Mouse (Mus musculus) embryonic facial prominence, embryonic 14.5 days (tissue): ENCODE data around the gene Agap2. TPM values are rescaled to one million over a fixed set of nuclear protein-coding genes. Genes with fewer than 3 reads are reported as not detected.

ENCODE experiments used
- ATAC-seq: fragments of 200-750 bp; cut with Nextera tagmentation; 2 replicates; pipeline ENCODE4 v1.8.0; 2017; ENCODE audit warnings: low read depth, moderate number of reproducible peaks, moderate TSS enrichment
- DNase-seq: peaks from one replicate; pipeline ENCODE4 v3.0.0-alpha.2; 2015; ENCODE audit warnings: low spot score
- H3K27ac ChIP-seq: fragments of 300-500 bp; sonication (generic); replicated peaks from 2 replicates; pipeline ENCODE4 v1.5.1; 2014; ENCODE audit warnings: low read depth, mild to moderate bottlenecking, low read length, moderate library complexity
- H3K27me3 ChIP-seq: fragments of 300-500 bp; sonication (generic); replicated peaks from 2 replicates; pipeline ENCODE4 v1.6.1; 2014; ENCODE audit warnings: low read length; ENCODE audit not compliant: control insufficient read depth, insufficient read depth
- H3K36me3 ChIP-seq: fragments of 300-500 bp; sonication (generic); 2 replicates; pipeline ENCODE4 v1.6.1; 2014; ENCODE audit warnings: low read length, mixed read lengths; ENCODE audit not compliant: control insufficient read depth, insufficient read depth
- H3K4me1 ChIP-seq: fragments of 300-500 bp; sonication (generic); 2 replicates; pipeline ENCODE4 v1.6.1; 2014; ENCODE audit warnings: antibody characterized with exemption, low read length; ENCODE audit not compliant: control insufficient read depth, insufficient read depth
- H3K4me2 ChIP-seq: fragments of 300-500 bp; sonication (generic); 2 replicates; pipeline ENCODE4 v1.6.1; 2014; ENCODE audit warnings: low read depth, mild to moderate bottlenecking, low read length, moderate library complexity, mixed read lengths
- H3K4me3 ChIP-seq: fragments of 300-500 bp; sonication (generic); 2 replicates; pipeline ENCODE4 v1.5.1; 2014; ENCODE audit warnings: low read depth, mild to moderate bottlenecking, low read length
- H3K9ac ChIP-seq: fragments of 300-500 bp; sonication (generic); 2 replicates; pipeline ENCODE4 v1.6.1; 2014; ENCODE audit warnings: low read depth, mild to moderate bottlenecking, low read length, moderate library complexity, mixed read lengths
- H3K9me3 ChIP-seq: fragments of 300-500 bp; sonication (generic); 2 replicates; pipeline ENCODE4 v1.6.1; 2016; ENCODE audit warnings: low read length; ENCODE audit not compliant: control insufficient read depth
- WGBS: fragments of 180-500 bp; shearing (Covaris S2); extraction: QIAGEN DNeasy Blood & Tissue Kit; methylation state at CpG from one replicate; pipeline ENCODE4 v1.1.7; 2014; 5-methylcytosine and 5-hydroxymethylcytosine counted together
- polyA plus RNA-seq: library from polyadenylated mRNA; unstranded; fragments of >200 nt; fragmentation: Nextera tagmentation; extraction: Ambion mirVana; gene quantifications from 2 replicates; pipeline ENCODE4 v1.2.1, GENCODE M21; 2014

Agap2 gene
- polyA plus RNA-seq, 1 experiment from 2014 or later, result 0.45 TPM

DNA sequence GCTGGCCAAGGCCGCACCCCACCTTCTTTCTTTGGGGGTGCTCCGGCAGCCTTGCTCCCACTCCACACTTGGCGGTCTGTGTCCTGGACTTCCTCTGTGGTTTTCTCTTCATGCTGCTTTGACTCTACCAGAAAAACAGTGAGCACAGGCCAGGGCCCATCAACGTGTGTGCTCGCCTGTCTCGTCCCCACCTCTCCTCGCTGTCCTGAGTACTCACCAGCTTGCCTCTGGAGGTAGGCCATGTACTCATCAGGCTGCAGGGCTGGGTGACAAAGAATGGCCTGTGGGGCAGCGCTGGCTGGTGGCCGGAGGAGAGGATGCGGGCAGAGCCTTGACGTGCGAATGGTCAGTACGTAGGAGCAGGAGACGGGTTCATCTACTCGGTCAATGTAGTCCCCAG, 24.8 kb downstream of the Agap2 start:
- WGBS, result 91% methylated on average over 15 of the region's 15 CpGs
- Histone ChIP-seq H3K9me3 (no peaks in the 10 kb centered on the region), H3K27me3 (no peaks in the 10 kb centered on the region), H3K4me3 (no peak overlapping the region), H3K36me3 (peaks cover 42% of the 10 kb centered on the region), H3K9ac (no peak overlapping the region), H3K27ac (no peak overlapping the region), H3K4me1 (no peaks in the 10 kb centered on the region), H3K4me2 (no peak overlapping the region)
- DNase-seq, result no peak
- ATAC-seq, result no peak

DNA sequence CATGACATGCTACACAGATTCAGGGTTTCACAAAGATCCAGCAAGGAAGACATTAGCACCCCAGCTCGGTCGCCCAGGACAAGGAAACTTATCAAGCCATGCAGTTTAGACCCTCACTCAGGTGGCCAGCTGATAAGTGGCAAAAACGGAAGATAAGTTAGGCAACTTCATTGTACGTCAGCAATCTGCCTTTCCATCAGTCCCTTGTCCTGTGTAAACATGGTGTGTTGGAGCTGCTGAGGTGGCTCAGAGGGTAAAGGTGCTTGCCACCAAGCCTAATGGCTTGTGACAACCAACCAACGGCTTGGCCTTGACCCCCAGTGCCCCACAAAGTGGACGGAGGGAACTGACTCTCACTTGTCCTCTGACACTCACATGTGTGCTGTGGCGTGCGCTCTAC, 25.3 kb downstream of the Agap2 start:
- 81% methylated on average over 8 of the region's 8 CpGs for WGBS
- Histone ChIP-seq H3K4me1 (no peaks in the 10 kb centered on the region), H3K36me3 (peaks cover 38% of the 10 kb centered on the region), H3K27ac (no peak overlapping the region), H3K9ac (no peak overlapping the region), H3K9me3 (no peaks in the 10 kb centered on the region), H3K27me3 (no peaks in the 10 kb centered on the region), H3K4me3 (no peak overlapping the region), H3K4me2 (no peak overlapping the region)
- no peak for DNase-seq
- no peak for ATAC-seq

DNA sequence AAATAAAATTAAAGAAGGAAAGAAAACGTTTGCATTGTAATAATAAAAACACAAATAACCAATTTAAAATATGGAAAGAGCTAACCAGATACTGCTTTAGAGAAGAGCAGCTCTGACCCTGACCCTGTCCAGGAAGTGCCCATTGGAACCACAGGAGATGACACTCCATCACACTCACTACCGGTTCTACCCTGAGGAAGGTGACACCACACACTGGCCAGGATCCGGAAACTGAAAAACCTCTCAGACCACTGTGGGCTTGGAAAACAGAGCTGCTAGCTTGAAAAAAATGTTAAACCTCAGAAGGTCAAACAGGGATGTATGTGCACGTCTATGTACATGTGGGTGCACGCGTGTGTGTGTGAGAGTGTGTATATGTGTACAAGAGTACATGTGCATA, 26.1 kb downstream of the Agap2 start:
- no peak for ATAC-seq
- Histone ChIP-seq H3K9me3 (no peaks in the 10 kb centered on the region), H3K4me2 (no peak overlapping the region), H3K27ac (no peak overlapping the region), H3K4me3 (no peak overlapping the region), H3K36me3 (peaks cover 39% of the 10 kb centered on the region), H3K27me3 (no peaks in the 10 kb centered on the region), H3K4me1 (no peaks in the 10 kb centered on the region), H3K9ac (no peak overlapping the region)
- 78% methylated on average over 6 of the region's 6 CpGs for WGBS
- DNase-seq, result no peak

DNA sequence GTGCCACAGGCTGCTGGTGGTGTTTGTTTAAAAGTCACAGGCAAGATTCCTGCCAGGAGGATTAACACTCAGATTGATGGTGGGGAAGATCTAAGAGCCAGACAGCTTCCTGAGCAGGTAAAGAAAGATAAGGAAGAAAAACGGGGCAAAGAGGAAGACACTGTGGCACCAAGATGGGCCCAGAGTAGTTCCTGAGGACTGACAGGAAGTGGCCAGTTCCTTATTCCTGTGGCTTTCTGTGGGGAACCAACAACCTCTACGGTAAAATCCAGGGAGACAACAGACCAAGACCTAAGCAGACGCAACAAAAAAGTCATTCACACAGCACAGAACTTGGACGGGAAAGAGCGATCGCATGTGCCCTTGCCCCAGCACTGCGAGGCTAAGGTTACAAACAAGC, 28.5 kb downstream of the Agap2 start:
- Histone ChIP-seq H3K36me3 (peaks cover 34% of the 10 kb centered on the region), H3K4me1 (no peaks in the 10 kb centered on the region), H3K4me3 (no peak overlapping the region), H3K9ac (no peak overlapping the region), H3K4me2 (no peak overlapping the region), H3K27me3 (no peaks in the 10 kb centered on the region), H3K27ac (no peak overlapping the region), H3K9me3 (no peaks in the 10 kb centered on the region)
- ATAC-seq (no peak), DNase-seq (no peak)
- 70% methylated on average over 7 of the region's 7 CpGs for WGBS

DNA sequence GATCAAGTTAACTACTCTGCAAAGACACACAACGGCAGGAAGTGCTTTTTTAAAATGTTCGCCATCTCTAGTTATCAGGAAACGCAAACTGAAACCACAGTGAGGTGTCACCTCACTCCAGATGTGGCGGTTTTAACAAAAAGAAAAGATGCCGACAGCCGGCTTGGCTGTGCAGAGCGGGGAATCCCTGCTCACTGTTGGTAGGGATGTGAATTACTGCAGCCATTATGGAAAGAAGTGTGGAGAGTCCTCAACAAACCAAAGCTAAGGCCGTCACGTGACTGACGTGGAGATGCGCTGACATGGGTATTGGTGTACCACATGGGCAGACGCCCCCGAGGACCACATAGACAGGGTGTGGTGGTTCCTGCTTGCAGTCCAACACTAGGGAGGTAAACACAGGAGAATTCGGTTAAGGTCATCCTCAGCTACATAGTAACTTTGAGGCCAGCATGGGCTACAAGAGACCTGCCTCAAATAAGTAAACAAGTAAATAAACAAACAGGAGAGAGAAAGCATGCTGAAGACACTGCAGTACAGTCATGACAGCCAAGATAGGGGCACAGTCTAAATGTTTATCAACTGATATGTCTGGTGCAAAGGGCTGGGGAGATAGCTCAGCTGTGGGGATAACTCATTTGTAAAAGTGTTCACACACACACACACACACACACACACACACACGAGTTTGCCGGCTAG, 32.6 kb downstream of the Agap2 start:
- Histone ChIP-seq H3K36me3 (peaks cover 23% of the 10 kb centered on the region), H3K9me3 (no peaks in the 10 kb centered on the region), H3K27ac (no peak overlapping the region), H3K4me1 (no peaks in the 10 kb centered on the region), H3K9ac (no peak overlapping the region), H3K27me3 (no peaks in the 10 kb centered on the region), H3K4me3 (no peak overlapping the region), H3K4me2 (no peak overlapping the region)
- WGBS, result 80% methylated on average over 16 of the region's 16 CpGs
- no peak for DNase-seq
- ATAC-seq, result no peak

DNA sequence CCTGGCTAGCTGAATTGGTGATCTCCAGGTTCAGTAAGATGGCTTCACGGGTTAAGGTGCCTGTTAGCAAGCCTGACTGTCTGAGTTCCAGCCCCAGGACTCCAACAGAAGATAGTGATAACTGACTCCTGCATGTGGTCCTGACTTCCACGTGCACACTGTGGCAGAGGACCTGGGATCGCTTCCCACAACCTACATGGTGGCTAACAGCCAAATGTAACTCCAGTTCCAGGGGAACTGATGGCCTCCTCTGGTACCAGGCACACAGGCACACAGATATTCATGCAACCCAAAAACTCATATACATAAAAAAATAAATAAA, 33.1 kb downstream of the Agap2 start:
- no peak for ATAC-seq

DNA sequence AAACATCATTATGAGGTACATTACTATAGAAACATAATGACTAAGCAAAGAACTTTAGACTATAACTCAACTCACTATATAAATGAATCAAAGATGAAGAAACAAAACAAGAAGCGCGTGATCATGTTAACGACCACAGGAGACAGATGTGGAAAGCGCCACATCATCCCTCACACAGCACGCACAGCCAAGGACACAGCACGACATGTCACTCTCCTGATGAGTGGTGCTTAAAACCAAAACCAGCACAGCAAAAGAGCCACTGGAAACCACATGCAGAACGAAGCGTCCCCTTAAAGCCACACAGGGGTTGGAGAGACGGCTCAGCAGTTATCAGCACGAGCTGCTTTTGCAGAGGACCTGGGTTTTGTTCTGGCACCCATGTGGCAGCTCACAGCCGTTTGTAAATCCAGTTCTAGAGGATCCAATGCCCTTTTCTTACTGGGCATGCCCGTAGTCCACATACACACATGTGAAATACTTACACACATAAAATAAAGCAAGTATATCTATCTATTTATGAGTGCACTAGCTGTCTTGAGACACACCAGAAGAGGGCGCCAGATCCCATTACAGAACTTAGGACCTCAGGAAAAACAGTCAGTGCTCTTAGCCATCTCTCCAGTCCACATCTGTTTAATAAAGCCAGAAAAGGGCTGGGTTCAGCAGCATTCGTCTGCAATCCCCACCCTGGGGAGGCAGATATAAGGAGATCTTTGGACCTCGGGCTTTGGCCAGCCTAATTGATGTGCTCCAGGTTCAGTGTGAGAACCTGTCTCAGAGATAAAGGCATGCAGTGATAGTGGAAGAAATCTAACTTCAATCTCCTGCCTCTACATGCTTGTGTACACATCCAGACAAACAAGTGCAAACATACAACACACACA, 36.2 kb downstream of the Agap2 start:
- H3K9me3 ChIP-seq, result no peaks in the 10 kb centered on the region
- peaks cover 37% of the 10 kb centered on the region for H3K36me3 ChIP-seq
- no peaks in the 10 kb centered on the region for H3K4me1 ChIP-seq
- DNase-seq (no peak), ATAC-seq (no peak)
- no peak overlapping the region for H3K9ac ChIP-seq
- no peak overlapping the region for H3K4me2 ChIP-seq
- no peak overlapping the region for H3K27ac ChIP-seq
- H3K27me3 ChIP-seq, result no peaks in the 10 kb centered on the region
- 90% methylated on average over 15 of the region's 15 CpGs for WGBS
- no peak overlapping the region for H3K4me3 ChIP-seq

More for the DNA sequence above, 33.1 kb downstream of the Agap2 start:
- Histone ChIP-seq H3K27me3 (no peaks in the 10 kb centered on the region), H3K4me3 (no peak overlapping the region), H3K4me1 (no peaks in the 10 kb centered on the region), H3K9me3 (no peaks in the 10 kb centered on the region), H3K4me2 (no peak overlapping the region), H3K9ac (no peak overlapping the region), H3K36me3 (peaks cover 28% of the 10 kb centered on the region), H3K27ac (no peak overlapping the region)
- DNase-seq, result no peak
- 74% methylated on average over 3 of the region's 3 CpGs for WGBS

DNA sequence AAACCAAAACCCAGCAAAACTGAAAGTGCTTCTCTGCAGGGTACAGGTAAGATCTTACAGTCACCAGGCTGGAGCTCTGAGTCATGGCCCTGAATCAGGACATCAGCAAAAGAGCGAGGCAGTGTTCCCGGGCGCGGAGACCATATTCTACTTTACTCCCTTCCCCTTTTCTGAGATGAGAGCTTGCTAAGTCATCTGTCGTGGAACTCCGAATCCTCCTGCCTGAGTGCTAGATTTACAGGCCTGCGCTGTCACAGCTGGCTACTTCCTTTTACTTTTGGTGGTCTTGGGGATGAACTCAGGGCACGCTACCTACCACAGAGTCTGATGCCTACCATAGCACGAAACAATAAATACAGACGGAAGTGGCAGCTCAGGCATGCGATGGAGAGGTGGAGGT, 39.3 kb downstream of the Agap2 start:
- no peak for DNase-seq
- H3K4me2 ChIP-seq, result no peak overlapping the region
- ATAC-seq, result no peak
- H3K4me1 ChIP-seq, result no peaks in the 10 kb centered on the region
- no peak overlapping the region for H3K4me3 ChIP-seq
- H3K9ac ChIP-seq, result no peak overlapping the region
- H3K27me3 ChIP-seq, result no peaks in the 10 kb centered on the region
- H3K36me3 ChIP-seq, result peaks cover 52% of the 10 kb centered on the region
- H3K27ac ChIP-seq, result no peak overlapping the region
- WGBS, result 96% methylated on average over 11 of the region's 11 CpGs
- H3K9me3 ChIP-seq, result no peaks in the 10 kb centered on the region

DNA sequence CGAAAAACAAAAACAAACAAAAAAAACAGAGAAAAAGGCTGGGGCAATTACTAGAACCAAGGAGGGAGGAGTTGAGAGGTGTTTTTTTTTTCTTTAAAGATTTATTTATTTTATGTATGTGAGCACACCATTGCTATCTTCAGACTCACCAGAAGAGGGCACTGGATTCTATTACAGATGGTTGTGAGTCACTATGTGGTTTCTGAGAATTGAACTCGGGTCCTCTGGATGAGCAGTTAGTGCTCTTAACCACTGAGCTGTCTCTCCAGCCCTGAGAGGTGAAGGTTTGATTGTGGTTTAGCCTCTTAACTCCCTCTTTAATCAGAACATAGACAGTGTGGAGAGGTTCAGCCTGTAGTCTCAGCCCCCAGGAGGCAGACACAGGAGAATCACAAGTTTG, 40.0 kb downstream of the Agap2 start:
- H3K4me3 ChIP-seq, result no peak overlapping the region
- 81% methylated on average over 2 of the region's 2 CpGs for WGBS

More for the DNA sequence above, 40.0 kb downstream of the Agap2 start:
- no peaks in the 10 kb centered on the region for H3K27me3 ChIP-seq
- H3K9ac ChIP-seq, result no peak overlapping the region
- H3K9me3 ChIP-seq, result no peaks in the 10 kb centered on the region
- H3K27ac ChIP-seq, result no peak overlapping the region
- H3K4me2 ChIP-seq, result no peak overlapping the region
- no peaks in the 10 kb centered on the region; the same call in 1 of the 2 replicates for H3K4me1 ChIP-seq
- DNase-seq (no peak), ATAC-seq (no peak)
- peaks cover 52% of the 10 kb centered on the region for H3K36me3 ChIP-seq
